Mouse (Mus musculus) G1E (cell line): ENCODE data around the gene Cep135. TPM values are rescaled to one million over a fixed set of nuclear protein-coding genes. Genes with fewer than 3 reads are reported as not detected.

Source experiments
- ATAC-seq: 2 replicates; pipeline ENCODE4 v1.8.0; 2016; ENCODE audit warnings: mild to moderate bottlenecking; ENCODE audit not compliant: insufficient number of reproducible peaks, poor library complexity, low FRiP score, severe bottlenecking; ENCODE audit errors: extremely low read depth
- DNase-seq: peaks from one replicate; pipeline ENCODE4 v3.0.0; 2012; ENCODE audit warnings: low spot score
- H3K27me3 ChIP-seq: 2 replicates; pipeline ENCODE4 v1.6.1; 2012; ENCODE audit warnings: mild to moderate bottlenecking, low read length, inconsistent platforms; ENCODE audit not compliant: insufficient read depth
- H3K36me3 ChIP-seq: replicated peaks from 2 replicates; pipeline ENCODE3; 2012; ENCODE audit warnings: mild to moderate bottlenecking, inconsistent platforms
- H3K4me1 ChIP-seq: 2 replicates; pipeline ENCODE4 v1.6.1; 2012; ENCODE audit warnings: low read depth, low read length, inconsistent platforms, mixed read lengths; ENCODE audit not compliant: insufficient read depth
- H3K4me3 ChIP-seq: 2 replicates; pipeline ENCODE4 v1.5.1; 2012; ENCODE audit warnings: low read depth, mild to moderate bottlenecking, inconsistent platforms, low read length, moderate library complexity, mixed read lengths
- H3K9me3 ChIP-seq: replicated peaks from 2 replicates; pipeline ENCODE4 v1.6.1; 2012; ENCODE audit warnings: inconsistent platforms
- CTCF ChIP-seq: IDR thresholded peaks from 2 replicates; pipeline ENCODE4 v1.5.1; 2012; ENCODE audit warnings: low read depth, low read length, inconsistent platforms, mixed read lengths
- GATA1 ChIP-seq: IDR thresholded peaks from 2 replicates; pipeline ENCODE4 v1.6.1; 2012; ENCODE audit warnings: borderline replicate concordance, low read length, inconsistent platforms, mixed read lengths
- GATA2 ChIP-seq: IDR thresholded peaks from 2 replicates; pipeline ENCODE4 v1.6.1; 2012; ENCODE audit warnings: low read depth, low read length, inconsistent platforms, borderline replicate concordance
- POLR2AphosphoS5 ChIP-seq: IDR thresholded peaks from 2 replicates; pipeline ENCODE4 v1.6.1; 2012; ENCODE audit warnings: low read depth, low read length, inconsistent platforms; ENCODE audit not compliant: insufficient replicate concordance
- TAL1 ChIP-seq: conservative IDR thresholded peaks from 2 replicates; pipeline ENCODE4 v1.6.1; 2012; ENCODE audit warnings: low read depth, low read length, inconsistent platforms, mixed read lengths
- polyA plus RNA-seq: library from polyadenylated mRNA; stranded (reverse); fragments of >175 nt; gene quantifications from 2 replicates; pipeline ENCODE4 v1.2.3, GENCODE M21; 2012
- total RNA-seq, 2 experiments: library from RNA; stranded (forward) in 1 of 2; stranded (reverse) in 1 of 2; fragments of 200-1000 nt in 1 of 2; fragments of >200 nt in 1 of 2; fragmentation: Nextera tagmentation in 1 of 2; gene quantifications; 2 replicates each; pipeline ENCODE4 v1.2.3; 2014 to 2017

The Cep135 gene
- total and polyA plus RNA-seq, 3 experiments: 3.6 to 21.4 (median 21.4) TPM

GRCm38 (mm10) chr5:76657245-76658083, 69.0 kb downstream of the Cep135 start:
- peaks cover 24% of the 10 kb centered on the region for H3K36me3 ChIP-seq
- TF ChIP-seq GATA2 (no peak), POLR2AphosphoS5 (no peak), CTCF (no peak), GATA1 (no peak), TAL1 (no peak)
- H3K4me1 ChIP-seq: peaks cover 61% of the 10 kb centered on the region
- H3K9me3 ChIP-seq: no peaks in the 10 kb centered on the region
- no peaks in the 10 kb centered on the region for H3K27me3 ChIP-seq
- H3K4me3 ChIP-seq: peak overlapping the region; percentile 81
- peak; percentile 47 for DNase-seq
- peak; percentile 5; the same call in 1 of the 2 replicates for ATAC-seq

- no peaks in the 10 kb centered on the region for H3K9me3 ChIP-seq
- ATAC-seq: peak; percentile 79
- H3K27me3 ChIP-seq: no peaks in the 10 kb centered on the region
- DNase-seq: peak; percentile 68
- no peak for TF ChIP-seq GATA1
- peak; percentile 37; the same call in 1 of the 2 replicates for TF ChIP-seq TAL1
- 0 out of 2 replicates have a peak, but pooled peaks have one; percentile 32 for TF ChIP-seq GATA2
- H3K4me1 ChIP-seq: peaks cover 62% of the 10 kb centered on the region
- peak overlapping the region; percentile 81 for H3K4me3 ChIP-seq
- H3K36me3 ChIP-seq: peaks cover 28% of the 10 kb centered on the region
Observed at GRCm38 (mm10) chr5:76658084-76658934, 69.8 kb downstream of the Cep135 start.

- ATAC-seq (no peak), DNase-seq (no peak)
- no peak for TF ChIP-seq CTCF
- no peak for TF ChIP-seq TAL1
- no peak for TF ChIP-seq GATA1
- TF ChIP-seq POLR2AphosphoS5: no peak
- no peak for TF ChIP-seq GATA2
- peaks cover 37% of the 10 kb centered on the region for H3K36me3 ChIP-seq
- no peaks in the 10 kb centered on the region for H3K9me3 ChIP-seq
- H3K27me3 ChIP-seq: no peaks in the 10 kb centered on the region
- peaks cover 49% of the 10 kb centered on the region for H3K4me1 ChIP-seq
- H3K4me3 ChIP-seq: no peak overlapping the region
Observed at GRCm38 (mm10) chr5:76659958-76660635, 71.6 kb downstream of the Cep135 start.

- Histone ChIP-seq H3K9me3 (peaks cover 2% of the 10 kb centered on the region), H3K4me3 (no peak overlapping the region), H3K4me1 (peaks cover 43% of the 10 kb centered on the region), H3K36me3 (peaks cover 41% of the 10 kb centered on the region), H3K27me3 (no peaks in the 10 kb centered on the region)
- no peak for DNase-seq
- ATAC-seq: no peak
- TF ChIP-seq GATA2 (no peak), GATA1 (no peak), TAL1 (no peak), POLR2AphosphoS5 (no peak), CTCF (no peak)
Observed at GRCm38 (mm10) chr5:76661310-76661709, 72.8 kb downstream of the Cep135 start.

- TF ChIP-seq CTCF (no peak), TAL1 (no peak), POLR2AphosphoS5 (no peak), GATA1 (no peak), GATA2 (no peak)
- Histone ChIP-seq H3K4me1 (peaks cover 38% of the 10 kb centered on the region), H3K27me3 (no peaks in the 10 kb centered on the region), H3K36me3 (peaks cover 66% of the 10 kb centered on the region), H3K4me3 (no peak overlapping the region), H3K9me3 (peaks cover 2% of the 10 kb centered on the region)
- ATAC-seq (no peak), DNase-seq (no peak)
Observed at GRCm38 (mm10) chr5:76664936-76665335, 76.4 kb downstream of the Cep135 start.

- Histone ChIP-seq H3K36me3 (peaks cover 65% of the 10 kb centered on the region), H3K4me1 (peaks cover 33% of the 10 kb centered on the region), H3K9me3 (peaks cover 2% of the 10 kb centered on the region), H3K4me3 (no peak overlapping the region), H3K27me3 (no peaks in the 10 kb centered on the region)
- no peak for ATAC-seq
- TF ChIP-seq GATA1 (no peak), TAL1 (no peak), CTCF (no peak)
- no peak for DNase-seq
Observed at GRCm38 (mm10) chr5:76665421-76665820, 76.9 kb downstream of the Cep135 start.
